Mouse (Mus musculus) thymus, postnatal 4 days (tissue): ENCODE measurements around the gene Ptk6.
A peak's percentile ranks its signal among the peaks of the same experiment; 100 is the strongest.
"Not testable (repeated sequence)": the region's sequence is repeated elsewhere in the genome, so short reads cannot be mapped to it uniquely, and the experiment has no call there.

Experiments used
- DNase-seq: peaks from one replicate; pipeline ENCODE4 v3.0.0; 2021

Gene Ptk6

DNA sequence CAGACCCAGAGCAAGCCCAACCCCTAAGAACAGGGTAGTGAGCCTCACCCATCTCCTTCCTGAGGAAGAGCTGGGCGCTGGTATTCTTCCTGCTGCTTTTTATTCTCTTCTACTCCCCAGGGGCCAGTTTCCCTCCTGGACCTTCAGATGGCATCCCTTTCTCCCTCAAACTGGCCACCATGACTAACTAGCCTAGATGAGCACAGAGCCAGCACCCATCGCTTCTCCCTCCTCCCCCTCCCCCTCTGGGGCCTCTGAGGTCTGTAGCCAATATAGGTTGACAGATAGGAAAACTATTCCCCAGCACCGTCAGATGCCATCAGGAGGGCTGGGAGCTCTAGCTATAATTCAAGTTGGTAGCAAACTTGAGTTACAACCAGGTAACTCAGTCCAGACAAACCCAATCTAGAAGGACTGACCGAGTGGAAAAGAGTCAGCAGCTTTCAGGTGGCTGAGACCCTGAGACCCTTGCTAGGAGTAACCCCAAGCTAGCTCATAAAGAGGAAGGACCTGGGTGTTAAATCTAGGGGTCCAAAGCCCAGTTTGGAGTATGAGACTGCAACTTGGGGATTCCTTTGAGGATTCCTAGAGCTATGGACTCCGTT, 16.4 kb upstream of the Ptk6 start:
- DNase-seq: no peak

DNA sequence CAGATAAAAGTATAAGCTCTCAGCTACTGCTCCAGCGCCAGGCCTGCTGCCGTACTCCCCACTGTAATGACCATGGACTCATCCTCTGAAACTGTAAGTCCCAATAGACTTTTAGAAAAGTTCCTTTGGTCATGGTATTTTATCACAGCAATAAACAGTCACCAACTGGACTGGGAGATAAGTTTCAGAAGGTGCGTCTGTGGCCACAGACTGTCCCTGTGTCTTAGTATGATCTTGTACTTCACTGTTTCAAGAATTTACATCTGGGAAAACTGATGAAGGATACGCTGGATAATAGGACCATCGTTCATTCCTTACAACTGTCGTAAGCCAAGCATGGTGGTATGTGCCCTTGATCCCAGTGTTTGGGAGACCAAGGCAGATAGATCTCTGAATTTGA, 13.4 kb upstream of the Ptk6 start:
- DNase-seq: no peak

GRCm38 (mm10) chr2:181213021-181213445, 10.4 kb upstream of the Ptk6 start, which contains the start of gene Srms:
TSS of gene Srms (minus strand) at chr2:181213185.
- DNase-seq: peak; percentile 54

- peak; percentile 58 for DNase-seq
Observed at GRCm38 (mm10) chr2:181212389-181213020, 9.9 kb upstream of the Ptk6 start.

GRCm38 (mm10) chr2:181206118-181206517, 3.5 kb upstream of the Ptk6 start:
- no peak for DNase-seq

- DNase-seq: no peak
Observed at GRCm38 (mm10) chr2:181205678-181206077, 3.1 kb upstream of the Ptk6 start.

DNA sequence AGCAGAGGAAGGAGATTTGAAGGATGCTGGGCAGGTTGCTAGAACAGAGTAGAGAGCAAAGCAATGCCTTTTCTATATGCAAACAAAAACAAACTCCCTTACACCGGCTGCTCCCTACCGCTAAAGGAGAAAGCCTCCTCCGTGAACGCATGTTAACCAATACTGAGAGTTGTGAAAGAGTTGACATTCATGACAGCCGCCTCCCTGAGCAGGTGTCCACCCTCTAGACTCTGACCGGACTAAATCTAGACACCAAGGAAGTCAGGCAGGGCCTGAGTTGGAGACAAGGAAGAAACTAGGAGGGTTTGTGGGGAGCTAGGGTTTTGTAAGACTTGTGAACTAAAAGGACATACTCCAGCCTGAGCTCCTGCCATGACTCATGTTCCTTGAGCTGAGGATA, 297 bp upstream of the Ptk6 start:
- DNase-seq: no peak

- no peak for DNase-seq
Observed at GRCm38 (mm10) chr2:181201606-181202005, 983 bp downstream of the Ptk6 start.

GRCm38 (mm10) chr2:181196628-181197300, 5.8 kb downstream of the Ptk6 start:
- DNase-seq: no peak

DNA sequence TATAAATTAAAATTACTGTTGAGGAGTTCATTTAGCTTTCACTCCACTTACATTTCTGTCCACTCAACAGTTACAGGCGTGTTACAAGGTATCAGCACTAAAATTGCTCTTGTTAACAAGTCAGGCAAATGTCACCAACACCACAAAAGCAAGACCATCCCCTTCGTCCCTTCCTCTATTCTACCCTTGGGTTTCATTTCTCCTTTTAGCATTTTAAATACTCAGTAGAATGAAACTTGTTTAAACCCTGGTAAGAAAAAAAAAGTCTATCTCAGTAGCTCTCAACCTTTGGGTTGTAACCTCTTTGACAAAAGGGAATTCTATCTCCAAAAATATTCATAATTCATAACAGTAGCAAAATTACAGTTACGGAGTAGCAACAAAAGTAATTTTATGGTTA, 9.5 kb downstream of the Ptk6 start:
- DNase-seq: no peak

DNA sequence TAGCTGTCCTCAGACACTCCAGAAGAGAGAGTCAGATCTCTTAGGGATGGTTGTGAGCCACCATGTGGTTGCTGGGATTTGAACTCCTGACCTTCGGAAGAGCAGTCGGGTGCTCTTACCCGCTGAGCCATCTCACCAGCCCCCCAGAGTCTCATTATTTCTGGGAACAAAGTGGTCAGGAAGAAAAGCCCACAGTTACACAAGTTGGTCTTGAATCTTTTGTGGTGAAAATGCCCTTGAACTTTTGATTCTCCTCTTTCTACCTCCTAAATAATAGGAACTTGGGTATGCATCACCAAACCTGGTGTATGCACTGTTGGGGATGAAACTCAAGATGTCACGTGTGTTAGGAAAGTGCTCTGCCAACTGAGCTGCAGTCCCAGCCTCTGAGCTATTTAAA, 10.7 kb downstream of the Ptk6 start:
- no peak for DNase-seq

- not testable (repeated sequence) for DNase-seq
Observed at GRCm38 (mm10) chr2:181191385-181191784, 11.2 kb downstream of the Ptk6 start.

- DNase-seq: no peak
Observed at GRCm38 (mm10) chr2:181189321-181189720, 13.3 kb downstream of the Ptk6 start.

GRCm38 (mm10) chr2:181188681-181189080, 13.9 kb downstream of the Ptk6 start:
- peak; percentile 32 for DNase-seq

GRCm38 (mm10) chr2:181187121-181188000, 15.2 kb downstream of the Ptk6 start, which contains the start of gene Ppdpf:
TSS of gene Ppdpf (plus strand) at chr2:181187247.
- DNase-seq: peak; percentile 94

DNA sequence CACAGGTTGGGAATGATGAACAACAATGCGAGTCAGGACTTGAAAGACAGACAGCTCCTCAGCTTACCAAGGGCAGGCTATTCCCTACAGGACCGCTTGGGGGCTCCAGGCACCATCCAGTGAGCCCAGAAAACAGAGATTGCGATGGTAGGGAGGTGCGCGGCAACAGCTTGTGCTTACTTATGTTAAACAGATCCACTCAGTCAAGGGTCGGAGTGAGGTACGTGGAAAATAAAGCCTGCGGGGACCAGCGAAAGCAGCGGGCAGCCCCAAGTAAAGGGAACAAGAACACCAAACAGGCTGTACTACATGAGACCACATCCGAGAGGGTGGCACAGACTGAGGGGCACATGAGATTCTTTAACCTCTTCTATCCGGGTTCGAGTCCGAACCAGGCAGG, 16.0 kb downstream of the Ptk6 start:
- peak; percentile 89 for DNase-seq

DNA sequence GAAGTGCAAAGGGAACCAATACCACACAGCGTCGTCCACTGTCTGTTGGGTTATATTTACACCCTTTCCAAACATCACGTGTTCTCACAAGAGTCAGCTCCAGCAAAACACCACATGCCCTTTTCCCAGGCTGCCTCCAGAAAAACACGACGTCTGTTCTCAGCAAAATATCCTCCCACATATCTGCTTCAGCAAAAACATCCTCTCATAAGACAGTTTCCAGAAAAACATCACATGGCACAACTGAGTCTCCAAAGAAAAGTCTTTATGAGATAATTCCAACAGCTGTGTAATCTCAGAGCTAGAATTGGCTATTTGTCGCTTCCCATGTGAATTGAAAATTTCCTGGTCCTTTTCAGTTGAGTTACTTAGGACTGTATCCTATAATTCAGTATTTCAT, 21.7 kb downstream of the Ptk6 start:
- DNase-seq: no peak

DNA sequence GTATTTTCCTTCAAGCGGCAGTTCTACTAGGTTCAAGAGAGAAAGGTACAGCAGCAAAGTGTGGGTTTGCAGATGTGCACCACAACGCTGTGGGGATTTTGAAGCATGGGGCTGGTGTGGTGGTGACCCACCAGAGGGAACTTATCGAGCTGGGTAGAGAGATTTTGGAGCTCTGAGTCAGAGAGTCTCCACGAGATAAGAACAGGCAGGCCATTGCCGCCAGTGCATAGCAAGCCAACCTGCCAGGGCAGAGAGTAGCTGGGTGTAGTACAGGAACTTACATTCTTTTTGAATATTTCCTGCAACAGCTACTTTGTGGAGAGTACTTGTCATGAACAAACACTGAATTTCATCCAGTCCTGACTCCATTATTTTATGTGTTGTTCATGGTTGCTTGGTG, 24.1 kb downstream of the Ptk6 start:
- DNase-seq: no peak

- no peak for DNase-seq
Observed at GRCm38 (mm10) chr2:181178015-181178414, 24.6 kb downstream of the Ptk6 start.

DNA sequence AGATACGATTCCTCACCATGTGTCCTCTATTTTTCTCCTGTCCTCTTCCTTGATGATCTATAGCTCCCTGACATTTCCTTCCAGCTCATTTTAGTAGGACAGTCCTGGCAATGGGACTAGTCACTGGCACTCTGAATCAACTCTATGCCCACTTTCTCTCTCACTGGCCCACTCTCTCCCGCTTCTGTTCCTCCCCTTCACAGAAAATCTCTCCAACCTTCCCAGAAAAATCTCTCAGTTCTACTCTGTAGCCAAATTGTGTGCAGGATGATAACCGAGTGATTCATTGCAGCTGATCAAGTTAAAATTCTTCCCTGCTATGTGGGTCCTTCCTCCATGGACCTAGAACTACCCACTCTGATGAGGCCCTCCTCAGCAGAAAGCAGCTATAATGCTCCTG, 27.9 kb downstream of the Ptk6 start:
- DNase-seq: no peak

DNA sequence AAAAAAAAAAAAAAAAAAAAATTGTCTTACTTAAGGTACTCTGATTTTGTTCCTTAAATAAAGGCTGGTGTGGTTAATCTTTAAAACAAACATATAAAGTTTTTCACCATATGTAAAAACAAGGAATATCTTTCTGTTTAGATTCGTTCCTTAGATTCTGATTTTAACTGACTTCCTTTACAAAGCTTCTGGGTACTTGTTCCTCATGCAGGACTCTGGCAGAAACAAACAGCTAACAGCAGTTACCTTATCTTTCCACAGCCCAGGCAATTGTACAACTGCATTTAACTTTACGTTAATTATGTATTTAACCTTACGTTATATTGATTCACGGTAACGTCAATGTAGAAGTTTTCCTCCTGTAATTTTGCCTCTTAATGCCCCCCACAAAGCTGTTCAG, 36.1 kb downstream of the Ptk6 start:
- DNase-seq: no peak

GRCm38 (mm10) chr2:181160821-181161220, 41.8 kb downstream of the Ptk6 start:
- DNase-seq: no peak

DNA sequence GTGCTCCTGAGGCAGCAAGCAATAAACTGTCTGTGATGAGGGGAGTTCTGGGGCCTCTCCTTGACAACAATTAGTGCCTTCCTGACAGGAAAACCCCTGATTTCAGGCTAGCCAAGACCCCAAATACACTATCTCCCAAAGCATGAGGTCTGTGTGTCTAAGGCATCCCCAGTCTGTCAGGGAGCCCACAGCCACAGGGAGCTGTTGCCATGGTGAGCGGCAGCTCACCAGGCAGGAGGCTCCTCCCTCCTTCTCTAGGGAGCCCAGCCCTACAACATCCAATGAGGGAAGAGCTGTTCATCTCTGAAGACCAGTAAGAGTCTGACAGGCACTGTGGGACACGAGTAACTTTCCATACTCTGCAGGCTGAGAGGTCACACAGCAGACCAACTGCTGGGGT, 42.8 kb downstream of the Ptk6 start:
- DNase-seq: no peak
